Mouse (Mus musculus) neural tube, embryonic 12.5 days (tissue): ENCODE results near the gene Pcyox1. TPM values are rescaled to one million over a fixed set of nuclear protein-coding genes. Genes with fewer than 3 reads are reported as not detected.
"Not testable (repeated sequence)": the region's sequence is repeated elsewhere in the genome, so short reads cannot be mapped to it uniquely, and the experiment has no call there.

Experiments
- ATAC-seq: fragments of 200-750 bp; cut with Nextera tagmentation; 2 replicates; pipeline ENCODE4 v1.8.0; 2017; ENCODE audit warnings: low read depth, mild to moderate bottlenecking, moderate TSS enrichment, moderate library complexity; ENCODE audit not compliant: low FRiP score
- H3K27ac ChIP-seq: fragments of 300-500 bp; sonication (generic); 2 replicates; pipeline ENCODE4 v1.5.1; 2016
- H3K27me3 ChIP-seq: fragments of 300-500 bp; sonication (generic); replicated peaks from 2 replicates; pipeline ENCODE4 v1.6.1; 2016; ENCODE audit warnings: mild to moderate bottlenecking
- H3K36me3 ChIP-seq: fragments of 300-500 bp; sonication (generic); 2 replicates; pipeline ENCODE4 v1.6.1; 2016; ENCODE audit warnings: mild to moderate bottlenecking
- H3K4me1 ChIP-seq: fragments of 300-500 bp; sonication (generic); 2 replicates; pipeline ENCODE4 v1.6.1; 2016
- H3K4me2 ChIP-seq: fragments of 300-500 bp; sonication (generic); replicated peaks from 2 replicates; pipeline ENCODE4 v1.6.1; 2016; ENCODE audit warnings: mild to moderate bottlenecking
- H3K4me3 ChIP-seq: fragments of 300-500 bp; sonication (generic); 2 replicates; pipeline ENCODE4 v1.5.1; 2016
- H3K9ac ChIP-seq: fragments of 300-500 bp; sonication (generic); 2 replicates; pipeline ENCODE4 v1.6.1; 2016; ENCODE audit warnings: mild to moderate bottlenecking
- H3K9me3 ChIP-seq: fragments of 300-500 bp; sonication (generic); 2 replicates; pipeline ENCODE4 v1.6.1; 2016; ENCODE audit warnings: mild to moderate bottlenecking
- WGBS: fragments of 180-500 bp; shearing (Covaris S2); methylation state at CpG from one replicate; pipeline ENCODE4 v1.1.7; 2016; 5-methylcytosine and 5-hydroxymethylcytosine counted together
- polyA plus RNA-seq: library from polyadenylated mRNA; unstranded; fragments of >200 nt; fragmentation: Nextera tagmentation; extraction: Ambion mirVana; gene quantifications from 2 replicates; pipeline ENCODE4 v1.2.1, GENCODE M21; 2016

Gene Pcyox1
- polyA plus RNA-seq, 1 experiment from 2014 or later: 121 TPM

DNA sequence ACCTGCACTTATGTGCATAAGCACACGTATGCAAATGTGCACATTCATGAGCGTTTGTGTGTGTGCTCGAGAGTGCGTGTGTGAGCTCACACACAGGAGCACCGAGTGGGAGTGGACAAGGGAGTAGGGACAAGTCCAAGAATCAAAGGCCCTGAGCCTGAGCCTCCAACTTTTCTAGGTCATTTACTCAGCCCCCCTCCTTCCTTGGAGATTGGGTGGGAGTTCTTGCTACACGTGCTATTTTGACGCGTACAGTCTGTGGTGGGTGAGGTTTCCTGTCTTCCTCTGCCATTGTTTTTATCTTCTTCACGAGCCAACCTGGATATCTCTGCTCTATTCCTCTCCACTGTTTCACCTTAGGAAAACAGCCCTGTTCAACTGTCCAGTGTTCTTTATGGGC is 40.0 kb downstream of the Pcyox1 start:
- Histone ChIP-seq H3K27me3 (no peaks in the 10 kb centered on the region), H3K4me1 (no peaks in the 10 kb centered on the region), H3K9ac (no peak overlapping the region), H3K36me3 (no peaks in the 10 kb centered on the region), H3K27ac (no peak overlapping the region), H3K4me2 (no peak overlapping the region), H3K4me3 (no peak overlapping the region), H3K9me3 (no peaks in the 10 kb centered on the region)
- WGBS: 84% methylated on average over 9 of the region's 9 CpGs
- ATAC-seq: no peak

DNA sequence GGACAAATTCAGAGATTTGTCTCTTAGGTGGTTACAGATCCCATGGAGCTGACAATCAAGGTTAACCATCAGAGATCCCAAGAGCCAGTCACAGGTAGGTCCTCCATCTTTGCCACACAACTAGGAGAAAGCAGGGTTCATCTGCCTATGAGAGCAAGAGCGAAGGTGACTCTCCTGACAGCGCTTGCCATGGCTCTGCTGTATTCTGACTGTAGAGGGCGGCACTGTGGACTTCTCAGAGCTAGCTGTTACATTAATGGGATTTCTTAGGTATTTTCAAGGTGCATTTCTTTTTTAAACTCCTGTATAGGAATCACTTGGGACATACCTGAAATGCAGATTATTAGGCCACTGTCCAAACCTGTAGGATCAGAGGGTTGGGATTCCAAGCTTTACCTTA is 42.0 kb downstream of the Pcyox1 start:
- Histone ChIP-seq H3K4me1 (no peaks in the 10 kb centered on the region), H3K9me3 (no peaks in the 10 kb centered on the region), H3K4me3 (no peak overlapping the region), H3K9ac (no peak overlapping the region), H3K36me3 (no peaks in the 10 kb centered on the region), H3K27ac (no peak overlapping the region), H3K27me3 (no peaks in the 10 kb centered on the region), H3K4me2 (no peak overlapping the region)
- no peak for ATAC-seq
- WGBS: 52% methylated on average over 3 of the region's 3 CpGs

DNA sequence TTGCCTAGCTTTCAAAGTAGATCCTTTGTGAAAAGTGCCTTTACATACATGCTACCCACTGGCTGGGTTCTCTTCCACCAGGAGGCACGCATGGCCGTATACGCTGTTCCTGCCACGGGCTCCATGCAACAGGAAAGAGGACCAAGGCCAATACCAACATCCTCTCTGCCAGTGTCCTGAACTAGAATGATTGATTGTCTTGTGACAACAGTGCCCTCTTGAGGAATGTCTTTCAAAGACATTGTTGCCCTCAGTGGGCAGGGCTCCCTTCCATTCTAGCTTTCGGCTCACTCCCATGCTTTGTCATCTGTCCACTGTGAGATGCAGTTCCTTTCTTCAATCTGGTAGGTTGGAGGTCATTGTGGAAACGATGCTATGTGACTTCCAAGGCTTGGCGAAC is 47.7 kb downstream of the Pcyox1 start:
- Histone ChIP-seq H3K9me3 (no peaks in the 10 kb centered on the region), H3K36me3 (no peaks in the 10 kb centered on the region), H3K27me3 (no peaks in the 10 kb centered on the region), H3K4me1 (peaks cover 1% of the 10 kb centered on the region; the same call in 1 of the 2 replicates), H3K27ac (no peak overlapping the region), H3K4me2 (no peak overlapping the region), H3K4me3 (no peak overlapping the region), H3K9ac (no peak overlapping the region)
- no peak for ATAC-seq
- WGBS: 66% methylated on average over 7 of the region's 7 CpGs

DNA sequence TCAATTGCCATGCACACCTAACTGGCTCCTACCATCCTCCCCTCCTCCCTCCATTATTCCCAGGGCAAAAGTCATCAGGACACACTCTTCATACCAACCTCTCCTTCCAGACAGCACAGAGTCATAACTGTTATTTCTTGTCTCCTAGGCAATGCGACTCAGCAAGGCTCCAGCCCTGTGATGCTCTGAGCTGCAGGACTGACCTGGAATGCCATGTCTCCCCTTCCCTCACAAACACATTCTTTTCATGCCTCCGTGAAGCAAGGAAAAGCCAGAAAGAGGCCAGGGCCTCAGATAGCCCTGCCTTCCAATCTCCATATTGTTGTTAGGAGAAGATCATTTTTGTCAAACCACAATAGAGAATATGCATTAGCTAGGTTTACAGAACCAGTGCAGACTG is 50.9 kb downstream of the Pcyox1 start:
- H3K9ac ChIP-seq: no peak overlapping the region
- no peak overlapping the region for H3K4me2 ChIP-seq
- 68% methylated on average over 2 of the region's 2 CpGs for WGBS
- no peak overlapping the region for H3K4me3 ChIP-seq
- ATAC-seq: no peak
- no peaks in the 10 kb centered on the region for H3K36me3 ChIP-seq
- no peaks in the 10 kb centered on the region for H3K9me3 ChIP-seq
- no peaks in the 10 kb centered on the region for H3K27me3 ChIP-seq
- H3K4me1 ChIP-seq: peaks cover 8% of the 10 kb centered on the region
- no peak overlapping the region for H3K27ac ChIP-seq

DNA sequence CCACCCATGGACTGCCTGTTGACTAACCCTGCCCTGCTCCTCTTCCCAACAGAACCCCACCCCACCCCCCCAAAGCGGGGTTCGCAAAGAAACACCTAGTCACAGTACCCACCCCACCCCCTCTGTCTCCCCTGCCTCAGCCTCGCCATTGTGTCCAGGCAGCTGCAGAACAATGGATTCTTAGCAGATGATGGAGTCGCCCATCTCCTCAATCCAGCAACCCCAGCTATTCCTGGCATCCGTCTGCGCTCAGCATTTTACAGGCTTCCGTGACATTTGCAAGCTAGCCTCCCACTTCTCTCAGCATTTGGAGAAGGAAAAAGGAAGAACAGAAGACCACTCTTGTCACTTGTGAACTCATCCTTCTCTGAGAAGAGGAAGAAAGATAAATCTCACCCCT is 53.3 kb downstream of the Pcyox1 start:
- 15% methylated on average over 7 of the region's 7 CpGs for WGBS
- Histone ChIP-seq H3K4me3 (no peak overlapping the region), H3K27ac (no peak overlapping the region), H3K27me3 (no peaks in the 10 kb centered on the region), H3K36me3 (no peaks in the 10 kb centered on the region), H3K4me1 (peaks cover 8% of the 10 kb centered on the region), H3K4me2 (peak overlapping the region; percentile 44), H3K9me3 (no peaks in the 10 kb centered on the region), H3K9ac (0 out of 2 replicates have a peak overlapping the region, but pooled peaks have one; percentile 0)
- ATAC-seq: no peak

DNA sequence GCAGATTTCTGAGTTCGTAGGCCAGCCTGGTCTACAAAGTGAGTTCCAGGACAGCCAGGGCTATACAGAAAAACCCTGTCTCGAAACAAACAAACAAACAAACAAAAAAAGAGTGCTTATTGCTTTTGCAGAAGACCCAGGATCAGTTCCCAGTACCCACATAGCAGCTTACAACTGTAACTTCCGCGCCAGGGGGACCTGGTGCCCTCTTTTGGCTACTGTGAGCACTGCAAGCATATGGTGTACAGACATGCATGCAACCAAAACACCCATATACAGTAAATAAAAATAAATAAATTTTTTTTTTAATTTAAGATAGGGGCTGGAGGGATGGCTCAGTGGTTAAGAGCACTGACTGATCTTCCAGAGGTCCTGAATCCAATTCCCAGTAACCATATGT is 60.6 kb downstream of the Pcyox1 start:
- WGBS: 90% methylated on average over 4 of the region's 4 CpGs

More for the DNA sequence above, 60.6 kb downstream of the Pcyox1 start:
- not testable (repeated sequence) for ATAC-seq, H3K4me3 ChIP-seq, H3K4me1 ChIP-seq, H3K36me3 ChIP-seq, H3K9me3 ChIP-seq, H3K27ac ChIP-seq, H3K9ac ChIP-seq, H3K27me3 ChIP-seq, H3K4me2 ChIP-seq

Other genes starting within 250 kb of the Pcyox1 start
- gene Tgfa, start 201.9 kb downstream of the Pcyox1 start, polyA plus RNA-seq: 3.3 and 4.0 TPM in 2 replicates
- 111 and 113 TPM in 2 replicates for gene Fam136a, start 31.5 kb downstream of the Pcyox1 start, polyA plus RNA-seq
- gene Snrpg, start 25.9 kb downstream of the Pcyox1 start, polyA plus RNA-seq: 483 and 530 TPM in 2 replicates
- 333 and 353 TPM in 2 replicates for gene Tia1, start 7.1 kb upstream of the Pcyox1 start, polyA plus RNA-seq
- 0.37 TPM in 1 of 2 replicates, not detected in the other for gene Gm44790, start 29.5 kb upstream of the Pcyox1 start, polyA plus RNA-seq
- 25.1 and 27.8 TPM in 2 replicates for gene C87436, start 41.2 kb upstream of the Pcyox1 start, polyA plus RNA-seq
- 568 and 599 TPM in 2 replicates for gene Pcbp1, start 129.2 kb upstream of the Pcyox1 start, polyA plus RNA-seq
- gene Asprv1, start 231.0 kb upstream of the Pcyox1 start, polyA plus RNA-seq: 0.42 and 0.77 TPM in 2 replicates